Mouse (Mus musculus): ENCODE results near the gene Slc24a4.

GRCm38 (mm10) chr12:102210801-102211200, 82.3 kb downstream of the Slc24a4 start:
- TF ChIP-seq CTCF (IDR thresholded peaks at IDR 0.05) = no peak
- no peak for TF ChIP-seq POLR2A (IDR thresholded peaks at IDR 0.05; ENCODE audit: insufficient read depth, low read depth, low read length)
- no peak for TF ChIP-seq EP300 (IDR thresholded peaks at IDR 0.05; ENCODE audit: insufficient read depth, low read depth, low read length)
